Mouse (Mus musculus): ENCODE measurements around the gene Hpdl. TPM values are rescaled to one million over a fixed set of nuclear protein-coding genes. Genes with fewer than 3 reads are reported as not detected.
A peak's percentile ranks its signal among the peaks of the same experiment; 100 is the strongest.

Gene Hpdl
- polyA plus RNA-seq, 1 experiment from 2014 or later = 1.5 TPM

GRCm38 (mm10) chr4:116796442-116797110 lies 24.9 kb downstream of the Hpdl start:
- WGBS = 80% methylated on average over 1 of the region's 1 CpGs
- peaks cover 17% of the 10 kb centered on the region for H3K36me3 ChIP-seq
- H3K4me1 ChIP-seq (replicated peaks) = no peaks in the 10 kb centered on the region
- ATAC-seq (ENCODE audit: insufficient number of reproducible peaks, insufficient read depth, low FRiP score, low TSS enrichment, low read depth) = no peak
- no peaks in the 10 kb centered on the region for H3K9me3 ChIP-seq
- H3K9ac ChIP-seq (replicated peaks) = no peak overlapping the region
- no peak overlapping the region for H3K4me3 ChIP-seq (replicated peaks)
- H3K27ac ChIP-seq = no peak overlapping the region
- H3K27me3 ChIP-seq = no peaks in the 10 kb centered on the region
- no peak overlapping the region for H3K4me2 ChIP-seq

GRCm38 (mm10) chr4:116794273-116794672 lies 27.2 kb downstream of the Hpdl start:
- Histone ChIP-seq H3K9me3 (no peaks in the 10 kb centered on the region), H3K36me3 (0 out of 2 replicates have a peak, but pooled peaks cover 9% of the 10 kb centered on the region), H3K27ac (no peak overlapping the region), H3K4me3 (replicated peaks) (no peak overlapping the region), H3K9ac (replicated peaks) (no peak overlapping the region), H3K4me2 (no peak overlapping the region), H3K27me3 (no peaks in the 10 kb centered on the region), H3K4me1 (replicated peaks) (no peaks in the 10 kb centered on the region)
- 80% methylated on average over 2 of the region's 2 CpGs for WGBS
- no peak for ATAC-seq (ENCODE audit: insufficient number of reproducible peaks, insufficient read depth, low FRiP score, low TSS enrichment, low read depth)

GRCm38 (mm10) chr4:116792453-116792852 lies 29.1 kb downstream of the Hpdl start:
- 0 out of 2 replicates have a peak, but pooled peaks cover 9% of the 10 kb centered on the region for H3K36me3 ChIP-seq
- no peaks in the 10 kb centered on the region for H3K9me3 ChIP-seq
- H3K27me3 ChIP-seq = no peaks in the 10 kb centered on the region
- WGBS = 86% methylated on average over 8 of the region's 8 CpGs
- no peak overlapping the region for H3K4me2 ChIP-seq
- ATAC-seq (ENCODE audit: insufficient number of reproducible peaks, insufficient read depth, low FRiP score, low TSS enrichment, low read depth) = no peak
- no peaks in the 10 kb centered on the region for H3K4me1 ChIP-seq (replicated peaks)
- H3K4me3 ChIP-seq (replicated peaks) = no peak overlapping the region
- no peak overlapping the region for H3K27ac ChIP-seq
- no peak overlapping the region for H3K9ac ChIP-seq (replicated peaks)

- Histone ChIP-seq H3K36me3 (0 out of 2 replicates have a peak, but pooled peaks cover 9% of the 10 kb centered on the region), H3K27ac (no peak overlapping the region), H3K4me2 (no peak overlapping the region), H3K4me1 (replicated peaks) (no peaks in the 10 kb centered on the region), H3K9ac (replicated peaks) (no peak overlapping the region), H3K4me3 (replicated peaks) (no peak overlapping the region), H3K9me3 (no peaks in the 10 kb centered on the region), H3K27me3 (no peaks in the 10 kb centered on the region)
- WGBS = 5% methylated on average over 3 of the region's 3 CpGs
- ATAC-seq (ENCODE audit: insufficient number of reproducible peaks, insufficient read depth, low FRiP score, low TSS enrichment, low read depth) = peak; percentile 37; the same call in 1 of the 2 replicates
Measured at GRCm38 (mm10) chr4:116788956-116789355, 32.6 kb downstream of the Hpdl start.

- WGBS = 44% methylated on average over 7 of the region's 7 CpGs
- Histone ChIP-seq H3K4me2 (no peak overlapping the region), H3K36me3 (0 out of 2 replicates have a peak, but pooled peaks cover 7% of the 10 kb centered on the region), H3K27me3 (no peaks in the 10 kb centered on the region), H3K27ac (no peak overlapping the region), H3K4me1 (replicated peaks) (no peaks in the 10 kb centered on the region), H3K9me3 (no peaks in the 10 kb centered on the region), H3K9ac (replicated peaks) (no peak overlapping the region), H3K4me3 (replicated peaks) (no peak overlapping the region)
- ATAC-seq (ENCODE audit: insufficient number of reproducible peaks, insufficient read depth, low FRiP score, low TSS enrichment, low read depth) = no peak
Measured at GRCm38 (mm10) chr4:116787985-116788760, 33.3 kb downstream of the Hpdl start.

- Histone ChIP-seq H3K27me3 (no peaks in the 10 kb centered on the region), H3K27ac (no peak overlapping the region), H3K36me3 (no peaks in the 10 kb centered on the region), H3K9me3 (no peaks in the 10 kb centered on the region), H3K9ac (replicated peaks) (no peak overlapping the region), H3K4me1 (replicated peaks) (no peaks in the 10 kb centered on the region), H3K4me3 (replicated peaks) (no peak overlapping the region), H3K4me2 (no peak overlapping the region)
- 100% methylated on average over 1 of the region's 1 CpGs for WGBS
- ATAC-seq (ENCODE audit: insufficient number of reproducible peaks, insufficient read depth, low FRiP score, low TSS enrichment, low read depth) = no peak
Measured at GRCm38 (mm10) chr4:116786587-116786986, 34.9 kb downstream of the Hpdl start.

GRCm38 (mm10) chr4:116782171-116782570 lies 39.3 kb downstream of the Hpdl start:
- 39% methylated on average over 8 of the region's 8 CpGs for WGBS
- Histone ChIP-seq H3K36me3 (no peaks in the 10 kb centered on the region), H3K4me3 (replicated peaks) (no peak overlapping the region), H3K4me1 (replicated peaks) (no peaks in the 10 kb centered on the region), H3K9me3 (no peaks in the 10 kb centered on the region), H3K4me2 (no peak overlapping the region), H3K27me3 (no peaks in the 10 kb centered on the region), H3K27ac (no peak overlapping the region), H3K9ac (replicated peaks) (0 out of 2 replicates have a peak overlapping the region, but pooled peaks have one; percentile 18)
- ATAC-seq (ENCODE audit: insufficient number of reproducible peaks, insufficient read depth, low FRiP score, low TSS enrichment, low read depth) = no peak

GRCm38 (mm10) chr4:116781366-116781765 lies 40.1 kb downstream of the Hpdl start:
- no peaks in the 10 kb centered on the region for H3K4me1 ChIP-seq (replicated peaks)
- 42% methylated on average over 2 of the region's 2 CpGs for WGBS
- H3K4me2 ChIP-seq = no peak overlapping the region
- no peaks in the 10 kb centered on the region for H3K36me3 ChIP-seq
- no peaks in the 10 kb centered on the region for H3K9me3 ChIP-seq
- no peak for ATAC-seq (ENCODE audit: insufficient number of reproducible peaks, insufficient read depth, low FRiP score, low TSS enrichment, low read depth)
- H3K9ac ChIP-seq (replicated peaks) = no peak overlapping the region
- no peak overlapping the region for H3K4me3 ChIP-seq (replicated peaks)
- no peak overlapping the region for H3K27ac ChIP-seq
- no peaks in the 10 kb centered on the region for H3K27me3 ChIP-seq

- Histone ChIP-seq H3K4me1 (replicated peaks) (no peaks in the 10 kb centered on the region), H3K4me3 (replicated peaks) (no peak overlapping the region), H3K9me3 (no peaks in the 10 kb centered on the region), H3K9ac (replicated peaks) (no peak overlapping the region), H3K27me3 (no peaks in the 10 kb centered on the region), H3K4me2 (no peak overlapping the region), H3K27ac (no peak overlapping the region), H3K36me3 (no peaks in the 10 kb centered on the region)
- 62% methylated on average over 2 of the region's 2 CpGs for WGBS
- no peak for ATAC-seq (ENCODE audit: insufficient number of reproducible peaks, insufficient read depth, low FRiP score, low TSS enrichment, low read depth)
Measured at GRCm38 (mm10) chr4:116780541-116780940, 41.0 kb downstream of the Hpdl start.

GRCm38 (mm10) chr4:116777079-116777478 lies 44.4 kb downstream of the Hpdl start:
- H3K4me2 ChIP-seq = no peak overlapping the region
- 89% methylated on average over 3 of the region's 3 CpGs for WGBS
- H3K27ac ChIP-seq = no peak overlapping the region
- no peak for ATAC-seq (ENCODE audit: insufficient number of reproducible peaks, insufficient read depth, low FRiP score, low TSS enrichment, low read depth)
- H3K27me3 ChIP-seq = no peaks in the 10 kb centered on the region
- no peaks in the 10 kb centered on the region for H3K4me1 ChIP-seq (replicated peaks)
- H3K9me3 ChIP-seq = no peaks in the 10 kb centered on the region
- H3K9ac ChIP-seq (replicated peaks) = no peak overlapping the region
- no peak overlapping the region for H3K4me3 ChIP-seq (replicated peaks)
- no peaks in the 10 kb centered on the region; the same call in 1 of the 2 replicates for H3K36me3 ChIP-seq

- Histone ChIP-seq H3K4me1 (replicated peaks) (no peaks in the 10 kb centered on the region), H3K27me3 (no peaks in the 10 kb centered on the region), H3K9me3 (no peaks in the 10 kb centered on the region), H3K36me3 (no peaks in the 10 kb centered on the region; the same call in 1 of the 2 replicates), H3K9ac (replicated peaks) (no peak overlapping the region), H3K4me2 (no peak overlapping the region), H3K27ac (no peak overlapping the region), H3K4me3 (replicated peaks) (no peak overlapping the region)
- ATAC-seq (ENCODE audit: insufficient number of reproducible peaks, insufficient read depth, low FRiP score, low TSS enrichment, low read depth) = no peak
- 89% methylated on average over 5 of the region's 5 CpGs for WGBS
Measured at GRCm38 (mm10) chr4:116776391-116776790, 45.1 kb downstream of the Hpdl start.

Measured in limb, embryonic 12.5 days (tissue).